Mouse (Mus musculus): ENCODE measurements around the gene Fggy.

Fggy gene

GRCm38 (mm10) chr4:95899926-95900712, 342.8 kb downstream of the Fggy start:
- DNase-seq (ENCODE audit: low read depth, low spot score), result no peak

- DNase-seq (ENCODE audit: low read depth, low spot score), result no peak
These were observed 343.5 kb downstream of the Fggy start for GRCm38 (mm10) chr4:95900815-95901214.

GRCm38 (mm10) chr4:95906141-95906540, 348.8 kb downstream of the Fggy start:
- no peak for DNase-seq (ENCODE audit: low read depth, low spot score)

DNA sequence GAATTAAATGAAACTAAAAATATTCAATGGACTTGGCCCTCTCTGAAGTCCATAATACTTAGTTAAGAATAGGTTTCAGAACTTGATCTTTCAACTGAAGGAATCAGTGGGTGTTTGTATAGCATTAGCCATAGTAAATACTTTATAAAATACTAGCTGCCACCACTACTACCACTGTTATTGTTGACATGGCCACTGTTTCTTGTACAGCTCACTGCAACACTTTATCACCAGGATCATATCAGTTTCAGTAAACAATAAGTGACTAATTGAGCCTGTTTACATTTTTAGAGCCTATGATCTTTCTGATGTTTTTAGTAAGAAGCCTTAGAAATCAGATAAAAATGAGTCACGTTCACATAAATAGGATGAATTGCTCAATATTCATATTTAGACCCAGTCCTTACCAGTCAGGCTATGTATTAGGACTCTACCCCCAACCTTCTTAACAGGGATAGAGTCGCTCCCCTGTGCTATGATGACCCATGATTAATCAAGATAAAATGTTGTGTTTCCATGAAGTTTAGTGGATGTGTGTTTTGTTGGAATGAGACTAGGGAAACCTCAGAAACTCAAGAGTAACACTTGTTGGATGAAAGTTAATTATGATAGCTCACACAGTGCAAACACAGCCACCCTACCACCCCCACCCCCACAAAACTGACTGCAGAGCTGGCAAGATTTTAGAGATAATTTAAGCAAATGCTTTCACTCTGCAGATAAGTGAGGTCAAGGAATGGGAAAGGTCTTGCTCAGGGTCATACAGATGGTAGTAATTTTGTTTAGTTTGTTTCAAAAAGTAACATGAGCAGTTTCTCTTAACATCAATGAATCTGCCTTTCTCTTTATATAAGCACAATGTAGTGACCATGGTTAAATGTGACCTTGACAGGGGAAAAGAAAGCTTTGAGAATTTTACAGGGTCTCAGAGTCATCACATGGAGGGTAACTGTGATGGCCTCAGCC, 352.7 kb downstream of the Fggy start:
- no peak for DNase-seq (ENCODE audit: low read depth, low spot score)

DNA sequence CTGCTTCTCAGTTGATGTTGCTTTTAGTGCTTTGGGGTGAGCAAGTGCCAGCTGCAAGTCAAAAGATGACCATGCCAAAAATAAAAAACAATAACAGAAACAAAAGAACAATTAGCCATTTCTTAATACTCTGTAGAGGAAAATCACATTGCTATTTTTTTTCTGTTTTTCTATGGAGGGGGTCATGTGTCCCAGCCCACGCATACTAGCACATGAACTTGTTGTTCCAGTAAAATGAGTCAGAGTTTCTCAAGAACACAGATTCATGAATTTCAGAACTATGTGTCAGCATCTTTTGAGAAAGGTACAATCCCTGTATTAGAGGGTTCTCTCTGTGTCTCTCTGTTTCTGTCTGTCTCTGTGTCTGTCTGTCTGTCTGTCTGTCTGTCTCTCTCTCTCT, 355.7 kb downstream of the Fggy start:
- DNase-seq (ENCODE audit: low read depth, low spot score), result no peak

DNA sequence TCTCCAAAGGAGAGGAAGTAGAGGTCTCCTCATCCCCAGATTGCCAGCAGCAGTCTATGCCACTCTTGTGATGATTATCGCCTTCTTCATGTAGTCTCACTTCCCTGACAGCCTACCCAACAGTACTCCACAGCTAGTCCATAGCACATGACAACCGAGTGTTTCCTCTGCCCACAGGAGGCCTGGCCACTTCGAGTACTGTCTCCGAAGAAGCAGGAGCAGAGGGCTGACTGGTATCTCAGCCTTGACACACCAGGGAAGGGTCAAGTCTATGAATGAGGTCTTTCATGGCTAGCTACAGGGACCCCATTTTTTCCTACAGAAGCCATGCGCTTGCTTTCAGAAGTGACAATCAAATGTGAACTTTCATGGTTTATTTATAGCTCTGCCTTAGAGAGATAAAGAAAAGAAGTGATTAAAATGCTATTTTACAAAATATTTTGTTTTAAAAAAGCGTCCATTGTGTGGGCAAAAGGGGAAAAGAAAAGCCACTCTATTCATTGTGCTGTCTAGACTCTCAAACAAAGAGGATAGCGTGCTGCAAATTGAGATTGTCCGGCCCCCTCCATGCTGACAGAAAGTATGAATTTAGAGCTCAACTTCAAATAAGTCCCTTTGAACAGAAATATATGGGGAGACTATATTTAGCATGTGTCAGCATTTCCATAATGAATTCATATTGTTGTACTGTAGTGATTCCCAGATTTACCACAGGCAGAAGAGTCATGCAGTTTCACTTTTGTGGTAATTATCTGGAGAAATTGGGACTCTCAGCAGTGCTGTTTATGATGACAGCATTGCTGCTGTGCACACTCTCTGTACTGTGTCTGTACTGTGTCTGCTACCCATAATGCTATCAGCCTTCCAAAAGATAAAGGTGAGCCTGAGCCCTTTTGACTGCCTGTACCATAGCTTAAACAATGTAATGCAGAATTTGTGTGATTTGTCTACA, 358.6 kb downstream of the Fggy start:
- no peak for DNase-seq (ENCODE audit: low read depth, low spot score)

DNA sequence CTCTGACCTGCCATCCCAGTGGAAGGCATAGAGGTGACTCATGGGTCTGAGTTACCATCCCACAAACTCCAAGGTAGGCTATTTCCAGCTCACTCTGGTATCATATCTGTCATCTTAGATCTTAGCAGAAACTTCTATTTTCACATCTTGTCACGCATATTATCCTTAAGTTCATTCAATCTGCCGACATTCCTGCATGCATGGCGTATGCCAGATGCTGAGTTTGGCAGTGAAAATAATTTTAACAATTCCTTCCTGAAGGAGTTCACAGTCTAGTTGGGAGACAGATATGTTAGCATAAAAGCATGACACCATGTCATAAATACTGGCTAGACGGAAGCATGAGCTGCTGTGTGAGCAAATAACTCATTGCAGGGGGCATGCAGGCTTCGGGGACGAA, 360.4 kb downstream of the Fggy start:
- DNase-seq (ENCODE audit: low read depth, low spot score), result no peak

- no peak for DNase-seq (ENCODE audit: low read depth, low spot score)
These were observed 363.1 kb downstream of the Fggy start for GRCm38 (mm10) chr4:95920448-95920847.

DNA sequence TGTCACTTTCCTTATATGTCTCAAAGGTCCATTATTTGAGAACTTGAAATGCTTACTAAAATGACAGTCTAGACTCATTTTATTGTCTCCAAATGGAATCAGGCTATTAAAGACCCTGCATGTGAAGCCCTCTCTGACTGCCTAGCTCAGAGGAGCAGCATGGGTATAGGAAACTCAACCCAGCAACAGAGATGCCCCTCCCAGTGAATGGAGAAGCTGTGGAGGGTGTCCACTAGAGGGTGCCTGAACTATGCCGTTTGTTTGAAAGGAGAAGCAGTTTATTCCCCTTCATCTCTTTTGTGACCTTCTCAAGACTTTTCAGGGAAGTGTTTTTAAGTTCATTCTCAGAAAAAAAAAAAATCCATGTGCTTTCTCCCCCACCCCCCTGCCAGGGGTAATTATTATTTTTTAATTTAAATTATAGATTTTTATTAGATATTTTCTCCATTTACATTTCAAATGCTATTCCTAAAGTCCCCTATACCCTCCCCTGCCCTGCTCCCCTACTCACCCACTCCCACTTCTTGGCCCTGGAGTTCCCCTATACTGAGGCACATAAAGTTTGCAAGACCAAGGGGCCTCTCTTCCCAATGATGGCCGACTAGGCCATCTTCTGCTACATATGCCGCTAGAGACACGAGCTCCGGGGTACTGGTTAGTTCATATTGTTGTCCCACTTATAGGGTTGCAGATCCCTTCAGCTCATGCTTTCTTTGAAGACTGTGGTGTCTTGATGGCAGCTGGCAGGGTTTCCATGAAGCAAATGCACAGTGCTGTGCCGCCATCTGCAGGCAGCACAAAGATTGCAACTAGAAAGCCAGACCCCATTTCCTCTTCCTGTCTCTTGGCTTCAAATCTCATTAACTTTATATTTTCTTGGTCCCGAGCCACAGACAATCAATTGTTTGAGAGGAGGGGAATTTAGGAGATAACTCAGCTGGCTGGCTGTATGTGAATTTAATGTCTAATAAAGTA, 367.2 kb downstream of the Fggy start:
- peak; percentile 62 for DNase-seq (ENCODE audit: low read depth, low spot score)

DNA sequence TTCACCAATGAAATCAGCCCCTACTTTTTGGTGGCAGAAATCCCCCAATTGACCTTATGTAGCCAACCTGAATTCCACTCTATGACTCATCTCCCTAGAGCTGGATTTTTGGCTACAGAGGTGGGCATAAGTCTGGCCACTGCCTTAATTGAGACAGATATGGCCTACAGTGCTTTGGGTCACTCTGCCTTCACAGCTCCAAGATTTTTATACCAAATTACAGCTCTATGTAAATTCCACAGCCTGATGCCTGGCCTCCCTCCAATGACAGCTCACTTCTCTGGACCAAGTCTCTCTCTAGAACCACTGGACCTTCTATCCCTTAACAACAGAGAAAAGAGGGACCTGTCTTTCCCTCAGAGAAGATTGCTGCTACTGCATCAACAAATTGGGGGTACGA, 371.5 kb downstream of the Fggy start:
- DNase-seq (ENCODE audit: low read depth, low spot score), result no peak

DNA sequence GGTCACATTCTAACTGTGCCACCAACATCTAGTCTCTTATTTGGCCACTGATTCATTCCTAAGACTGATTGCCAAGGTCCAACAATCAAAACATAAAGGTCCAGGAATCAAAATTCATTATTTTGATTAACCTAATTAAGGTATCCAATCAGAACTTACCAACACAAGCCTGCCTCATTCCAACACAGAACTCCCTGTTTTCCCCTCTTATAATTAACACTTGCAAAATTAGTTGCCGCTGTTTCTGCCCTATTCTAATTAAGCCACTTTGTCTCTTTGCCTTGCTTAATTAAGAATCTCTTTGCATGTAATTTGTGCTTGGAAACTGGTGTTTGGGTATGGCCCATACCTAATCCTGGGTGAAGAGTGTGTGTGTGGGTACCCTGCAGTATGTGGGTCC, 372.6 kb downstream of the Fggy start:
- no peak for DNase-seq (ENCODE audit: low read depth, low spot score)

DNA sequence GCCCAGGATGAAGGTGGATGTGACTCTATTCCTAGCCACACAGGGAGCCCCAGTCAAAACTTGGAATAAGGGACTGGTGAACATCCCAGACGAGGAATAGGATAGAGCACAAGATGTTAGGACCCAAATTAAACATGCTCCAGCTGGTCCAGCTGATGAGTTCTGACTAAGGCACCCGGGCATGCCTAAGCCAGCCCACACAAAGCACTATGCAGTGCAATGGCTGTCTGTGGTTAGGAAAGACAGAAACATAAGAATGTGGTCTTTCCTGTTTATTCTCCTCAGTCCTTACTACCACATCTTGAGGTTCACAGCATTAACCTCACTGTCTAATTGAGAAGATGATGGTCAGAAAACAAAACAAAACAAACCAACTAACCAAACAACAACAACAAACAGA, 374.0 kb downstream of the Fggy start:
- DNase-seq (ENCODE audit: low read depth, low spot score), result no peak

DNA sequence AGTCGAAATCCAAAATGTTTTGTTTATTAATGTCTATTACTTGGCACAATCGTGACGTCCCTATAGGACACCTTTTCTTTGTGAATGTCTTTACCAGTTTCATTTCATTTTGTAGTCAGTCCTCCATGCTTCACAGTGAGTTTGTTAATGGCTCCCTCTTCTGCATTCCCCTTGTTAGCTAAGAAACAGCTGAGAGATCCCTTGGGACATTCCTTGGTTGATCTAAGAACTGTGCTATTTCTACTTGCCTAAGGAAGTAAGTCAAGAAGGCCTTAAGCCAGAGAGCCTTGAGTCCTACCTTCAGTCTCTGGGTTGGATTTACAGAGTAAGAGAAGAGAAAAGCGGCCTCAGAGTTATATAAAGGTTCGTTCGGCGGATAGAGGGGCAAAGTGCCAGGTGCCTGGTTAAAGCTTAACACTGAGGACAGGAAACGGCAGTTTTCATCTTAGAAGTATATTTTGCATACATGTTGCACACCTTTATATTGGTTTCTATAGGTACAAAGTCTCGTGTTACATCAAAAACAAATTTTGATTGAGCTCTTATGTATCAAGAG, 376.6 kb downstream of the Fggy start:
- DNase-seq (ENCODE audit: low read depth, low spot score), result no peak

- DNase-seq (ENCODE audit: low read depth, low spot score), result no peak
These were observed 377.2 kb downstream of the Fggy start for GRCm38 (mm10) chr4:95934384-95935035.

- no peak for DNase-seq (ENCODE audit: low read depth, low spot score)
These were observed 381.4 kb downstream of the Fggy start for GRCm38 (mm10) chr4:95938701-95939100.

- DNase-seq (ENCODE audit: low read depth, low spot score), result no peak
These were observed 390.6 kb downstream of the Fggy start for GRCm38 (mm10) chr4:95947896-95948295.

GRCm38 (mm10) chr4:95953328-95953727, 396.0 kb downstream of the Fggy start:
- DNase-seq (ENCODE audit: low read depth, low spot score), result no peak

- peak; percentile 84 for DNase-seq (ENCODE audit: low read depth, low spot score)
These were observed 409.8 kb downstream of the Fggy start, which contains the start of gene Hook1 for GRCm38 (mm10) chr4:95966928-95967724. Hook1 (plus strand) TSS chr4:95967240.

Data from embryo, embryonic 11.5 days (tissue).